Mouse (Mus musculus): ENCODE measurements at regions not wholly inside any gene's neighbourhood (a gene's known extent, or its start where the extent isn't known, plus 50 kb on each side); places are given as distances from the start of the nearest gene placed in this dataset.
A peak's percentile ranks its signal among the peaks of the same experiment; 100 is the strongest.

DNA sequence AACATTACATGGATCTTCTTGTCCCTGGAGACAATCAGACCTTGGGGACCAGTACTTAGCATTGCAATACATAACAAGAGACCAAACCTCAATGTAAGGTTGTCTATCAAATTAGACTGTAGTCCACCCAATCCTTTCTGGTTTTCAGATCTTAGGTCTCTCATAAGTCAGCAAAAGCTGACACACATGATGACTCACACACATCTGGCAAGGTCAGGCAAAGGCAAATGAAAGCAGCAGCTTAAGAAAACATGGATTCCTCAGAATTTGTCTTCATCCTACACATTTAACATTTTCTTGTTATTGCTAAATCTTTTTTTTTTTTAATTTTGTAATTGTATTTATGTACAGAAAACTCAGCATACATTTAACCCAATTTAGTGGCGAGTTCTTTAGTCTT is 52.0 kb downstream of the Gm11983 start:
- no peak for DNase-seq (ENCODE audit: low spot score in 2 of 2)

- no peak for DNase-seq (ENCODE audit: low spot score in 2 of 2)
Measured at GRCm38 (mm10) chr11:6782826-6783225, 54.6 kb downstream of the Gm11983 start.

GRCm38 (mm10) chr11:6779752-6780151 is 57.7 kb downstream of the Gm11983 start:
- DNase-seq (ENCODE audit: low spot score in 2 of 2): no peak

DNA sequence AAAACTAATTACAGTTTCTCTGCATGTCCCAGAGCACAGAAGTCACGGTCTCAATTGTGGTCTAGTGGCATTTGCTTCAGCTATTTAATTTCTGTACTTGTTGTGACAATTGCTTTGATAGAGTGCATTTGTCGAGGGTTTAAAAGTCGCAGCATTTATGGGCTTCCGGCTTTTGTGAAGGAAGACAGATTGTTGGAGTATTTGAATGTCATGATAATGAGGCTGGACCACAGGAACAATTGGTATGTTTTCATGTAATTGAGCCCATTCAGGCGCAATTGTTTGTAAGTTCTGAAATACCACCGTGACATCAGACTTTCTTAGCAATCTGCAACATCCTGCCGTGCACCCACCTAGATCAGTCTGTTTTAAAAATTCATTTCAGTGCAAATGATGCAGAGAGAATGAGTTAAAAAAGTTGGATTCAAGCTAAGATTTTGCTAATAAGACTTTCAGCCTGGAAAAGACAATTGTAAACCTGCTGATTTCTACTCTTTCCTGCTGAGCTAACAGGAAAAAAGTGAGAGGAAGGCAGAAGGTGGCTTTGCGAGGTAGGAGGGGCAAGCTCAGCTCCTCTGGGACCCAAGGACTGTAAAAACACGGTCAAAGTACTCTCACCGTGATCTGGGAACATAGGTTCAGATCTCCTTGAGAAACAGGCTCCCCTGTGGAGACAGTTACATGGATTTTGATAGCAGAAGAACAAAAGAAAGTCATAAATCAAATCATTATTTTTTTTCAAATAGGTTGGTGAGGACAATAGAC is 58.7 kb downstream of the Gm11983 start:
- no peak for DNase-seq (ENCODE audit: low spot score in 2 of 2)

- no peak for DNase-seq (ENCODE audit: low spot score in 2 of 2)
Measured at GRCm38 (mm10) chr11:6777566-6777965, 59.9 kb downstream of the Gm11983 start.

GRCm38 (mm10) chr11:6774656-6775055 is 62.8 kb downstream of the Gm11983 start:
- DNase-seq (ENCODE audit: low spot score in 2 of 2): no peak

GRCm38 (mm10) chr11:6773951-6774350 is 63.5 kb downstream of the Gm11983 start:
- no peak for DNase-seq (ENCODE audit: low spot score in 2 of 2)

GRCm38 (mm10) chr11:6773364-6773763 is 64.1 kb downstream of the Gm11983 start:
- DNase-seq (ENCODE audit: low spot score in 2 of 2): no peak

GRCm38 (mm10) chr11:6769437-6769765 is 68.1 kb downstream of the Gm11983 start:
- DNase-seq (ENCODE audit: low spot score in 2 of 2): no peak

GRCm38 (mm10) chr11:6768599-6769436 is 68.6 kb downstream of the Gm11983 start:
- DNase-seq (ENCODE audit: low spot score in 2 of 2): peak; percentile 49 to 79

DNA sequence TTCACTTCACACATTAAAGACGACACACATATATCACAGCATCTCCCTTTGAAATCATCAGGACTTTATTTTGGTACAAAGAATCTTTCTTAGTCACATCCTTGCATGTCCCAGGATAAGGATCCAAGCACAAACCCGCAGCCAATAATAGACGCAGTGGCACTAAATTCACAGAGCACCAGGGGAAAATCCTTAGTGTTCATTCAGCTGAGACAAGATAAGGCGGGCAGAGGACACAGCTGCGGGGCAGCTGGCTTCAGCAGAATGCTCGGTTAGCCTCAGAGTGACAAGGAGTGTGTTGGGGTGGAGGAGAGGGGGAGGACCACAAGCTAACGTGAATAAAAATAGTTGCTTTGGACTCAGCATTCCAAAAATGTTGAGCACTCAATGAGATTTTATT is 70.7 kb downstream of the Gm11983 start:
- no peak for DNase-seq (ENCODE audit: low spot score in 2 of 2)

DNA sequence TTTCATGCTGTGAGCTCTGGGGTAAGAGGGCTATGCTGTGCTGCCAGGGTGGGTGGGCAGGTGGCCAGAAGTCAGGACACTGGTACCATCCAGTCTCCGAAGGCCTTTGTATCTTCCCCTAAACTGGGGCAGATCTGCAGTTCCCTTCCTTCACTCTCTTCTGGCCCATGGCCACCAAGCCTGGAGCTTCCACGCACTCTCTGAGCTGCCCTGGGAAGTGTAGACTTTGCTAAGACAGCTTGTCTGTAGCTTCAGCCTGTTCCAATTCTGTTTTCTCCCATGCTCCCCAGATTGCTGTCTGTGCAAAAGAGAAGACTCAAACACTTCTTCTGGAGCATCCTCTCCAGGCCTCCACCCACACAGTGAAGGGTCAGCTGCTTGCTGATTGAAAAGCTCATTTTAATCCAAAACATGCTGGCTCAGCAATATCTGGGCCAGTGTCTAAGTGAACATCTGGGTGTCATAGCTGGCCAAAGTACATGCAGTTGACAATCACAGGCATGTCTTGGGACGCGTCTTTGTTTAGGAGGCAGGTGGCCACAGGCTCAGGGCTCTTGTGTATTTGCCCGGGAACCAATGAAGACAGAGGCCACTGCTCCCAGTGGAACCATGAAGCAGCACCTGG is 72.0 kb downstream of the Gm11983 start:
- DNase-seq (ENCODE audit: low spot score in 2 of 2): no peak

GRCm38 (mm10) chr11:6764186-6764585 is 73.3 kb downstream of the Gm11983 start:
- no peak for DNase-seq (ENCODE audit: low spot score in 2 of 2)

DNA sequence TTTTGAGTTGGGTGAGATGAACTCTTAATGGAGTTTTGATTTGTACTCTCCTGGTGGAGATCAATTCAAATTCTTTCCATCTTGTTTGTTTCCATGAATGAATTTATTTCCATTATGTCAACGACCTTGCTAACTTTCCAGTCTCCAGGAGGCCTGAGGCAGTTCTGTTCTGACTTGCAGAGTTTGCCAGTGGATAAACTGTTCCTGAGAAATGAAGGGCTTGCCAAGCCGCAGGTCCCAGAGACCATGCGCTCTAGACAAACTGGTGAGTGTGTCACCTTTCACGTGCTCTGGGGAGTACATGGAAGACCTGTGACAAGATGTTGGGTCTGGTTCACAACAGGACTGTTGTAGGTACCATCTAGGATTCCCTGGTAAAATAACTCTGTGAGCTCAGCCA is 74.5 kb downstream of the Gm11983 start:
- no peak for DNase-seq (ENCODE audit: low spot score in 2 of 2)

GRCm38 (mm10) chr11:6761876-6762628 is 75.4 kb downstream of the Gm11983 start:
- no peak for DNase-seq (ENCODE audit: low spot score in 2 of 2)

GRCm38 (mm10) chr11:6759578-6759977 is 77.9 kb downstream of the Gm11983 start:
- DNase-seq (ENCODE audit: low spot score in 2 of 2): no peak

DNA sequence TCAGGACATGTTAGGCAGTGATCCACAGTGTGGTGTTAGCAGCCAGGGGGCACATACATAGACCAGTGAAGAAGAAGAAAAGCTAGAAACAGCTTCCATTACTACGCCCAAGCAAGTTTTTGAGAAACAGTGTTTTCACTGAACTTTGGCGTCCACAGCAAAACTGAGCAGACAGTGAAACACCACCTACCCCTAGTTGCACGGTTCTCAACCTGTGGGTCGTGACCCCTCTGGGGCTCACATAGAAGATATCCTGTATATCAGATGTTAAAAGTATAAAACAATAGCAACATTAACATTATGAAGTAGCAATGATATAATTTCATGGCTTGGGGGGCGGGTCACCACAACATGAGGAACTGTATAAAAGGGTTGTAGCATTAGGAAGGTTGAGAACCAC is 81.1 kb downstream of the Ramp3 start:
- DNase-seq (ENCODE audit: low spot score in 2 of 2): peak in 1 of 2 experiments; percentile 0

GRCm38 (mm10) chr11:6738581-6738980 is 80.3 kb downstream of the Ramp3 start:
- peak in 1 of 2 experiments; percentile 0 for DNase-seq (ENCODE audit: low spot score in 2 of 2)

GRCm38 (mm10) chr11:6738163-6738562 is 79.8 kb downstream of the Ramp3 start:
- peak in 1 of 2 experiments; percentile 0 for DNase-seq (ENCODE audit: low spot score in 2 of 2)

DNA sequence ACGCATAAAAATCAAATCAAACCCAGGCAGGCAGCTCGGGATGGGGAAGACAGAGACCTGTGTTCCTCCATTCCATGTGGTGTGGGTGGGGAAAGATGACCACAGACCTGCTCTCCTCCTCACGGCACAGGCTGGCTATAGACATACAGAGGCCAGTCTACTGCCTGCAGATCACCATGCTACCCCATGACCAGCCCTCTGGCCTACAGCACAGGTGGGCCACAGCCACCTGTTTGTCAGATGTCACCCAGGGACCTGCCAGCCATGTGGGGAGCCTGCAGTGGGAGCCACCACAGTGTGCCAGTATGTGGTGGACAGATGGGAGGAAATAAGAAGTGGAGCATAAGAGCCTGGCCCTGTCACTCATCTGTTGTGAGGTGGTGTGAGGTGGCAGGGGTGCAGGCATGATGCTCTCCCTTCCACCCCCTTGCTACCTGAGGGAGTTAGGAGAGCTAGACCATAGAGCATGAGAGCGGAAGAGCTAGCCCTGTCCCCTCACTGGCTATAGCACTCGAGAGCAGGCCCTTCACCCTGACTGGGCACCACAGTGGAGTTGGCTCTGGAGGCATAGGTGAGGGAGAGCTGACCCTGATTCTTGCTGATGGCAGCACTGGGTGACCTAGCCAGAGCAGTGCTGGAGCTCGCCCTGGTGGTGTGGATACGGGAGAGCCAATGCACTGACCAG is 76.6 kb downstream of the Ramp3 start:
- peak in 1 of 2 experiments; percentile 0 for DNase-seq (ENCODE audit: low spot score in 2 of 2)

DNA sequence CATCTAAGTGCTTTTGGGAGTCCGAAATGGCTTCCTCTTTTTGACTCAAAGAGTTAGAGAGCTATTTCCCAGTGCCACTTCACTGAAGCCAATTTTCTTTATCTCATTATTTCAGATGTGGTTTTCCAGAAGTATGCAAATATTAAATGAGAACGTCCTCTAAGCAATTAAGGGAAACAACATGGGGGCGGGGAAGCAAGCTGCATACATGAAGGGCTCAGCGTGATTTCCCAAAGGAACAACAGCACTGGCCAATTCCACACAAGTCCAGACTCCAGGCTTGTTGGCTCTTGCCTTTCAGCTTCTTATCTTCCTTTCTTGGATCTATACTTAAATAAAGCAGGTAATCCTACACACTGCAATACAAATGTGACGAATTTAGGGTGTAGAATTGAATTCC is 73.2 kb downstream of the Ramp3 start:
- peak in 1 of 2 experiments; percentile 0 for DNase-seq (ENCODE audit: low spot score in 2 of 2)

Data from frontal cortex, postnatal 14 days (tissue).